Mouse (Mus musculus) bone marrow macrophage, adult 2 months (primary cell): ENCODE results near the gene Ing2. TPM values are rescaled to one million over a fixed set of nuclear protein-coding genes. Genes with fewer than 3 reads are reported as not detected.
A peak's percentile ranks its signal among the peaks of the same experiment; 100 is the strongest.

Source experiments
- H3K27ac ChIP-seq: 2 replicates; pipeline ENCODE4 v1.5.1; 2012; ENCODE audit warnings: low read depth, low read length; ENCODE audit not compliant: insufficient read depth
- H3K4me1 ChIP-seq: 2 replicates; pipeline ENCODE4 v1.6.1; 2012; ENCODE audit warnings: low read length; ENCODE audit not compliant: control insufficient read depth, insufficient read depth
- H3K4me3 ChIP-seq: 2 replicates; pipeline ENCODE4 v1.5.1; 2012; ENCODE audit warnings: mild to moderate bottlenecking, low read length, moderate library complexity; ENCODE audit not compliant: insufficient read depth
- CTCF ChIP-seq: IDR thresholded peaks from 2 replicates; pipeline ENCODE4 v1.5.1; 2012; ENCODE audit warnings: low read depth, mild to moderate bottlenecking, low read length, moderate library complexity
- POLR2A ChIP-seq: IDR thresholded peaks from 2 replicates; pipeline ENCODE4 v1.6.1; 2012; ENCODE audit warnings: mild to moderate bottlenecking, low read depth, low read length, borderline replicate concordance
- polyA plus RNA-seq: library from polyadenylated mRNA; stranded (reverse); fragments of >200 nt; gene quantifications from 2 replicates; pipeline ENCODE4 v1.2.4, GENCODE M21; 2012; ENCODE audit not compliant: missing spikeins, insufficient read depth, insufficient read length

Ing2 gene
- polyA plus RNA-seq, 1 experiment, result 45.5 TPM

- Histone ChIP-seq H3K27ac (peak overlapping the region; percentile 95), H3K4me3 (peak overlapping the region; percentile 86; the same call in 1 of the 2 replicates), H3K4me1 (peaks cover 17% of the 10 kb centered on the region)
- TF ChIP-seq POLR2A (no peak), CTCF (no peak)
Measured at GRCm38 (mm10) chr8:47676631-47677030, 1.3 kb upstream of the Ing2 start.

DNA sequence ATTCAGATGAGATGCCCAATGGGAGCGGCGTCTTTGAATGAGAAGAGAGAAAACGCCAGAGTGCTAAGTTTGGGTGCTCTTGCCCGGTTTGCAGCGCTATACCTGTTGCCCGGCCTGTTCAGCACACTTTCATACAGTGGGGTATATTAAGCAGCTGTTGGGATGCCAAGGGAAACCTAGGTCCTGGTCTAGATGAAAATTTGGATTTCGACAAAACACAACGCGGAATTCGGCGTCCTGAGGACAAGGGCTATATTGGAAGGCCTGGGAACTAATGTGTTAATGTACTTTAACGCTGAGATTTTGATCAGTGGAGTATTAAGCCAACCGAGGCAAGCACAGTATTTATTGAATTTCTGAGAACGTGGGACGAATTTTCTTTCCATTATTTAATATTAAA is 868 bp upstream of the Ing2 start:
- TF ChIP-seq CTCF (no peak), POLR2A (no peak)
- peak overlapping the region; percentile 86 for H3K4me3 ChIP-seq
- peak overlapping the region; percentile 95 for H3K27ac ChIP-seq
- H3K4me1 ChIP-seq, result peaks cover 14% of the 10 kb centered on the region

DNA sequence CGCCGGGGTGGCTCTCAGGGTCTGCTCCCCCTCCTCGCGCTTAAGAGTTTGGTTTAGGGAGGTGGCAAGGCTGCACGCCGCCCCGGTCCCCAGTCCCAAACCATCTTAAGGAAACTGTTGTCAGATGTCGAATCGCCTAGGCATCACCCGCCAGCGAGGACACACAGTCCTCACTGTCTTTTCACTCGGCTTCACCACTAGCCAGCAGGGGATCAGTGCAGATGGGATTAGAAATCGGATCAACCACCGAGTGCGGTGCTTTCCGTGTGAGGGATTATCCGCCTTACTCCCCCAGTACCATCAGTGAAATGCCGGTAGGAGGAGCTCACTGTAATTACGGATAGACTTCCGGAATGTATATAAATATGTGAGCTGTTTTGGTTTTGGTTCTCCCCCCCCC is 430 bp upstream of the Ing2 start:
- H3K4me1 ChIP-seq, result peaks cover 14% of the 10 kb centered on the region
- no peak for TF ChIP-seq POLR2A
- no peak for TF ChIP-seq CTCF
- H3K27ac ChIP-seq, result peak overlapping the region; percentile 95
- peak overlapping the region; percentile 86 for H3K4me3 ChIP-seq

DNA sequence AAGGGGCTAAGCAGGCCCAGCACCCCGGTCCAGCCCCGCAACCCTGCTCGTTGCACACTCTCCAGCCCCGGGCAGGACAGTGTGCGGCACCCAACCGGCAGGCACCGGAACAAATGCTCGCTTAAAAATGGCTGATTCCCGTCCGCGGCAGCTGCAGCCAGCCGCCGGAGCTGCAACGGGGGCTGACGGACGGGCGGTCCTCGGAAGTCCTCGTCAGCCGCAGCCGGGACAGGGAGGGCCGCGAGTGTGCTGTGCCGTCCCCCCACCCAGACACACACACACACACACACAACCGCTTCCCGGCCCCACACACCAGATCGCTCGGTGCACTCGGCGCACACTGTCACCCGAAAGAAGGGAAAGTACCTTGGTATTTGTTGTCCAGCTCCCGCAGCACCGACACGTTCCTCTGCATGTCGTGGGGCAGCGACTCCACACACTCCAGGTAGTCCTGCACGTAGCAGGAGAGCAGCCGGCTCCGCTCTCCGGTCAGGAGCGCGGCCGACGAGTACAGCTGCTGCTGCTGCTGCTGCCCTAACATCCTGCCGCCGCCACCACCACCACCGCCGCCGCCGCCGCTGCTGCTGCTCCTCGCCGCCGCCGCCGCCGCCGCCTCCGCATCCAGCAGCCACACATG is 1.1 kb downstream of the Ing2 start:
- Histone ChIP-seq H3K27ac (peak overlapping the region; percentile 47), H3K4me1 (peaks cover 17% of the 10 kb centered on the region), H3K4me3 (peak overlapping the region; percentile 76)
- no peak for TF ChIP-seq POLR2A

DNA sequence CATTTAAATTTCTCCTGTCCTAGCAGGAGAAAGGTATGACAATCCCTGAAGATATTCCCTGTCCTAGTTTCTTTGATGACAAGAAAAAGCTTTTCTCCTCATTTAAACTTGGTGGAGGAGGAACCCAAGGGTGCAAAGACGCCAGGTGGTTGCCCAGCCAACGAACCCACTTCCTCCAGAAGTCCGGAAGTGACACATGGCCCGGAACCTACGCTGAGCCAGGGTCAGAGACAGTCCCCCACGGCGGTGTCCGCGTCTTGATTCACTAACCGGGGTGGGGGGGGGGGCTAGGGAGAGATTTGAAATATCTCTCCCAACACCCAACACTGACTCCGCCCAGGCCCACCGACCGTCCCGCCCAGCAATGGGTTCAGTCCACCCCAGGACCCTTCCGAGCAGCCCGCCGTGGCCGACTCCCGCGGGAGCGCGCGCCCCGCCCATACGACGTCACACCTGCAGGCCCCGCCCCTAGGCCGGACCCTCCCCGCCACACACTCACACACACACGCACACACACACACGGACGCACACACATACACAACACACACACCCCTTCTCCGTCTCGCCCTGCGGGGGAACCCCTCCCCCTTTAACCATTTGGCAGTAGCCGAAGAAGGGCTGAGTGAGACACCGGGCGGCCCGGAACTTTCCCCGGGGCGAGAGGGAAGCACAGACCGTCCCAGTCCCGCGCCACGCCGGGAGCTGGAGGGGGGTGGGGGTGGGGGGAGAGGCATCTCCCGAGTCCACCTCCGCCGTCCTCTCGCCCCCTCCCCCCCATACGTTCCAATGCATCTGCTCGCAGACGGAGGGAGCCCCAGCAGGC is 1.8 kb downstream of the Ing2 start:
- Histone ChIP-seq H3K4me1 (peaks cover 17% of the 10 kb centered on the region), H3K4me3 (peak overlapping the region; percentile 76), H3K27ac (peak overlapping the region; percentile 47)
- no peak for TF ChIP-seq POLR2A
- TF ChIP-seq CTCF, result no peak

GRCm38 (mm10) chr8:47664231-47664785 is 11.0 kb downstream of the Ing2 start:
- Histone ChIP-seq H3K27ac (no peak overlapping the region), H3K4me1 (no peaks in the 10 kb centered on the region), H3K4me3 (no peak overlapping the region)
- TF ChIP-seq POLR2A (no peak), CTCF (no peak)

- no peak for TF ChIP-seq POLR2A
- no peak for TF ChIP-seq CTCF
Measured at GRCm38 (mm10) chr8:47663201-47663600, 12.2 kb downstream of the Ing2 start.

DNA sequence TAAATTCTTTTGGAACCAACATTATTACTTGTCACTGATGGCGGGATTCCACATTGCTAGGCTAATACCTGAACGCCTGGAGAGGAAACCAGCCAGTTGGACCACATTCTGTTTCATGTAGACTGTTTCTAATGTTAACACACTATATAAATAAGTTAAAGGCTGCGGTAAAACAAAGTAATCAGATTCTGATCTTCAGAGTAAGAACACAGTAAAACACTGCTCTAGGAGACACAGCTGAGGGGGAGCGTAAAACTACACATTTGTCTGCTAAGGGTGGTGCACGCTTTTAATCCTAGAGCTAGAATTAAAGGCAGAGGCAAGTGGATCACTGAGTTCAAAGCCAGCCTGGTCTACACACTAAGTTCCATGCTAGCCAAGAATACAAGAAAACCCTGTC is 12.6 kb downstream of the Ing2 start:
- Histone ChIP-seq H3K4me1 (no peaks in the 10 kb centered on the region), H3K27ac (no peak overlapping the region), H3K4me3 (no peak overlapping the region)
- TF ChIP-seq POLR2A (no peak), CTCF (no peak)

More at GRCm38 (mm10) chr8:47663201-47663600, 12.2 kb downstream of the Ing2 start:
- H3K4me3 ChIP-seq, result no peak overlapping the region
- H3K4me1 ChIP-seq, result no peaks in the 10 kb centered on the region
- H3K27ac ChIP-seq, result no peak overlapping the region

DNA sequence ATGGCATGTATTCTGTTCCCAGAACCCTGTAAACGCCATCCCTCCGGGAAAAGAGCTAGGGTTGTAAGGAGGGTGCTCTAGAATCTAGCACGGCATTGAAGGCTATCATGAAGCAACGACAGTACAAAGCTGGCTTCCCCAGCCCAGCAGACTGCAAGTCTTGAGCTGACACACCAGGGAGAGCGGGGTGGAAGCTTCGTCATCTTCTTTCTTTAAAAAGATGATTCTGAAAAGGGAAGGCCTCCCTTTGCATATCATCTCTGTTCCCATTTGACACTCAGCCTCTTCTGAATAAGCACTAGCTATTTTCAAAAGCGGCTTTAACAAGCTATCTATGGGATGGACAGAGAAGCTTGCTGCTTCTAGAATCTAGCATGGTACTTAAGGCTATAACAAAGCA is 15.0 kb downstream of the Ing2 start:
- H3K27ac ChIP-seq, result no peak overlapping the region
- no peaks in the 10 kb centered on the region for H3K4me1 ChIP-seq
- no peak for TF ChIP-seq POLR2A
- no peak for TF ChIP-seq CTCF
- H3K4me3 ChIP-seq, result no peak overlapping the region

DNA sequence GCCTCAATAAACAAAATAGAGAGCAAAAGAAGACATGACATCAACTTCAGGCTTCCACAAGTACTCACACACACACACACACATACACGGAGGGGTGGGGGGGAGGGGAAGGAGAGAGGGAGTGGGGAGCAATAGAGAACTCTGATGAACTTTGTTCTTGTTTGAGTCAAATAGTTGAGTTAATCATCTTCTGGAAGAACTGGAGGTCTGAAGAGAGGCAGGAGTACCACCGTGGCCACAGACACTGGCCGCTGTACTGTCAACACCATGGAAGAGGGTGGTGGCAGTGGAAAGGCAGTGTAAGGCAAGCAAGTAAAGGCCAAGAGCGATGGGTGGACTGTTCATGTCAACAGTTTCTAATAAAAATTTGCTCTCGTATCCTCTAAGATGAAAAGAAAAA is 15.9 kb downstream of the Ing2 start:
- H3K27ac ChIP-seq, result no peak overlapping the region
- H3K4me3 ChIP-seq, result no peak overlapping the region
- no peaks in the 10 kb centered on the region for H3K4me1 ChIP-seq
- TF ChIP-seq POLR2A, result no peak
- TF ChIP-seq CTCF, result no peak

DNA sequence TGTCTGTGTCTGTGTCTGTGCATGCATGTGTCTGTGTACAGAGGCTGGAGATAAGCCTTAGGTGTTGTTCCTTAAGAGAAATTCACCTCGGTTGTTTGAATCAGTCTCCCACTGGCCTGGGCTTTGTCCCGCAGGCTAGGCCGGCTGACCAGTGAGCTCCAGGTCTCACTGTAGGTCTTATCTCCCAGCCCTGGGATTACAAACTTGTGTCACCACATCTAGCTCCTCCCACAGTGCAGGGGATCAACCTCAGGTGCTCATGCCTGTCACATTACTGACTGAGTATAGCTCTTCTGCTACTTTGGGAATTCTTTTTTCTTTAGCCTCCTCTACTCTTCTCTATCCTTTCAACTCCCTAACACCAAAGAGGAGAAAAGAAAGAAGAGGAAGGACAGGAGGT is 20.9 kb downstream of the Ing2 start:
- no peaks in the 10 kb centered on the region for H3K4me1 ChIP-seq
- no peak overlapping the region for H3K4me3 ChIP-seq
- TF ChIP-seq POLR2A, result no peak
- TF ChIP-seq CTCF, result no peak
- H3K27ac ChIP-seq, result no peak overlapping the region
